Mouse (Mus musculus): ENCODE data around the gene Thsd4.

Thsd4 gene

GRCm38 (mm10) chr9:60456651-60457050 lies 65.2 kb downstream of the Thsd4 start:
- DNase-seq (ENCODE audit: low spot score) = no peak

DNA sequence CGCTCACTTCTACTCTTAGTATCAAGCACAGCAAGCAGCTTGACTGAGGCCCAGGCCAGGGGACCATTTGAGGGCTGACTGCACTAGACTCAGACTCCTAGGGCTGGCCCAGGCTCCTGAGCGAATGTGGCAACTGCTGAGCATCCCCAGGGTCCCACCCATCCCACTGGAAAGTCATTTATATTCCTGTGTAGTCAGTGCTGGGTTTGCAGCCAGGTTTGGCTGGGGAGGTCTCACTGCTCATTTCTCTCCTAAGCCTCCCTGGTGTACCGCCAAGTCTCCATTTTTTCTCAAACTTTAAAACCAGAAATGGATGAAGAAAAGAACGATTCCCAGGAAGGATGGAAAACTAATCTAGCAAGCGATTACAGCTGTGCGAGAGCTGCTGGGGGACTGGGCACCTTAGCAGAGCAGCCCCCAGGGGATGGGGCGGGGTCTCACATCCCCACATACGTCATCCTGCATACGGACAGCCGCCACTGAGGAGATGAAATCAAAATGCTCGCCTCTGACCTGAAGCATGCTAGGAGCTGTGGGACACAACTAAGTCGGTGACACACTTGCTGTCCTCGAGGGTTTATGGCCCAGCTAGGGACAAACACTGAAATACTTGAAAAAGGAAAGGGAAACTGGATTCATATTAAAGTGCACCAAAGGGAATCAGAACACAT lies 67.3 kb downstream of the Thsd4 start:
- DNase-seq (ENCODE audit: low spot score) = no peak

DNA sequence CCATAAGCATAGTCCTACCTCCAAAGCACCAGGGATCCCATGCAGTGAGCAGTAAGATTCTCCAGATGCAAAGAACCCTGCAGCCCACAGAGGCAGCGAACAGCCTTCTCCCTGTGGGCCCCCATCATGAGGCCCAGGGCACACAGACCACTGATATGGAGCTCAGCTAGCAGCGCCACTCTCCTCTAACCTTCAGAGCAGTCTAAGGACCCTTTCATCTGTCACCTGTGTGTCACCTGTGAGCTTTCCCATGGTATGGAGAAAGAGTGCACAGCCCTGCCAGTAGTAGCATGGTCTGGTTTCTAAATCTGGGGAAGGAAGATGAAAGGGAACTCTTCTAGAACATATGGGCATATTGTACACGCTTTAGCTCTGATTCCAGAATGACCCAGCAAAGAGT lies 72.3 kb downstream of the Thsd4 start:
- DNase-seq (ENCODE audit: low spot score) = no peak

GRCm38 (mm10) chr9:60445821-60446220 lies 76.0 kb downstream of the Thsd4 start:
- DNase-seq (ENCODE audit: low spot score) = no peak

DNA sequence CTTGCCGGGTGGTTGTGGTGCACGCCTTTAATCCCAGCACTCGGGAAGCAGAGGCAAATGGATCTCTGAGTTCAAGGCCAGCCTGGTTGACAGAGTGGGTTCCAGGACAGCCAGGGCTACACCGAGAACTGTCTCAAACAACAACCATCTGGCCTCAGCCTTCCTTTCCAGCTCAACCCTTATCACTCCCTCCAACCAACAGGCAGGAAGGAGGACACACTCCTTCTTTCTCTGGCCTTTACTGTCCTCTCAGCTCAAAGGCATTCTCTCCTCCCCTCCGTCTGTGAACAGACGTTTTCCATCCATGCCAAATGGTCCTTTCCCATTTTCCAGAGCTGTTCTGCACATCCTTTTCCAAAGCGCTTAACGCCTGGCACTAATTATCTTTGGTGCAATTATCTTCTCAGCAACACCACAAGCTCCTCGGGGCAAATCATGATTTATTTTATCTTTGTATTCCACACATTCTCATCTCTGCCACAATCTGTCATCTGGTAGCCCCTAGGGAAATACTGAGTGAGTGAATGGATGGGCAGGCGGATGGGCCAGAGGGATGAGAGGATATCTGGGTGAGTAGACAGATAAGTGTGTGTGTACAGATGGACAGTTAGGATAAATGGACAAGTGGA lies 80.5 kb downstream of the Thsd4 start:
- no peak for DNase-seq (ENCODE audit: low spot score)

- DNase-seq (ENCODE audit: low spot score) = no peak
Measured at GRCm38 (mm10) chr9:60440506-60440905, 81.3 kb downstream of the Thsd4 start.

GRCm38 (mm10) chr9:60436246-60436645 lies 85.6 kb downstream of the Thsd4 start:
- no peak for DNase-seq (ENCODE audit: low spot score)

- DNase-seq (ENCODE audit: low spot score) = no peak
Measured at GRCm38 (mm10) chr9:60434093-60434492, 87.8 kb downstream of the Thsd4 start.

DNA sequence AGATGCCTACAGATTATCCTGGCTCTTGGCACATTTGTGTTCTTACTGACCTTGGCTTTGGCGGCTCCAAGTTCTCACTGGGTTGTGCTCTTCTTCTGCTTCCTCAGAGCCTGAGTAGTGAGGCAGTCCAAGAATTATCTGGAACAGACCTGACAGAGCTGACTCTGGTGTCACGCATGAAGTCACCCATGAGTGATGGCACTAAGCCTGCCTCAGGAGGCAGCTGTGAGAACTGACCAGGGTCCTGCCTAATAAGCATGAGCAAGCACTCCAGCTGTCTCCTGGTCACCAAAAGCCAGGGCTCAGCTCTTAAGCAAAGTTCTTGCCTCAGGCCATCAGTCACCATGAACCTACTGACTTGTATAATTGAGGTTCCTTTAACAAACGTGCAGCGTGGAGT lies 89.9 kb downstream of the Thsd4 start:
- DNase-seq (ENCODE audit: low spot score) = no peak

DNA sequence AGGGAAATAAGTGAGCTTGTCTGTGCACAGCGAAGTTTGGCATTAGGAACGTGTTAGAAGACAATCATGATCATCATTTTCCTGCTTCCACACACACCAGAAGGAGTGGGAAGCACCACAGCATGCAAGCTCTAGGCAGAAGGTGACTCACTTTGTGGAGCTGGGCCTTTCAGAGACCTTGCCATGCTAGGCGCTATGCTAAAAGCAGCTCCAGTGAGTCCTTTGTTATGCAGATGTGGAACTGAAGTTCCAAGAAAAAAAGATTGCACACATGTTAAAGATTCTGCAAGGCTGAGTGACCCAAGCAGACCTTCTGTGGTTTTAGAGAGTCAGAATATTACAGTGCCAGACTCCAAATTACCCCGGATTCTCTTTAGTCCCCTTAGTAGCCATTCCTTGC lies 91.8 kb downstream of the Thsd4 start:
- DNase-seq (ENCODE audit: low spot score) = no peak

- no peak for DNase-seq (ENCODE audit: low spot score)
Measured at GRCm38 (mm10) chr9:60414076-60414755, 107.6 kb downstream of the Thsd4 start.

DNA sequence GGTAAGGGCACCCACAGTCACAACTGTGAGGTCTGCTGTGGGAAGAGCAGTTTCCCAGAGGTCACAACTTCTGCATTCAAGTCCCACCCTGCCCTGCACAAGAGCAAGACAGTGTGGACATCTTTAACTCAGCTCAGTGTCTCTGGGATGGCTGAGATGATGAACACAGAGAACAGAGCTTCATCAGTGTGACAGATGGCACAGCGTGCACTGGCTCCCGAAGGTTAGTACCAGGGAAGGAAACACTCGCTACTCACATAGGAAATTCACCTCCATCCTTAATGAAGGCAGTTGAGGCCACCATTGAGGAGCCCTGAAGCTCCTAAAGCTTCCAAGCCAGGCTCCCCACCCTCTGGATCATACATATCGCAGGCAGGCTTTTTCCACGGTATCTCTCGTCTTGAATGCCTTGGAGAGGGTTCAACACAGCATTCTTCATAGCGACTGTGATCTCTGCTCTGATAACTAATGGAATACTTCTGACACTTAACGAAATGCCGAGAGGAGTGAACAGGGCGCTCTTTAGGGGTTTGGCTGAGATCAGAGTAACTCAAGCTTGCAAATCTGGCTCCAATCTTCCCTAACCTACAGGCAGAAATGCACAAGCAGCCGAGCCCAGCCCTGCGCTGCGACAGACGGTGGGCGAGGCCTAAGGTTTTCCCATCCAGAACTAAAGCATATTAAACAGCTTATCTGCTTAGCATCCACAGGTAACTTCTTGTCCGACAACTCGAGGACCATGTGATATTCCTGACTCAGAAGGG lies 110.8 kb downstream of the Thsd4 start:
- DNase-seq (ENCODE audit: low spot score) = no peak

DNA sequence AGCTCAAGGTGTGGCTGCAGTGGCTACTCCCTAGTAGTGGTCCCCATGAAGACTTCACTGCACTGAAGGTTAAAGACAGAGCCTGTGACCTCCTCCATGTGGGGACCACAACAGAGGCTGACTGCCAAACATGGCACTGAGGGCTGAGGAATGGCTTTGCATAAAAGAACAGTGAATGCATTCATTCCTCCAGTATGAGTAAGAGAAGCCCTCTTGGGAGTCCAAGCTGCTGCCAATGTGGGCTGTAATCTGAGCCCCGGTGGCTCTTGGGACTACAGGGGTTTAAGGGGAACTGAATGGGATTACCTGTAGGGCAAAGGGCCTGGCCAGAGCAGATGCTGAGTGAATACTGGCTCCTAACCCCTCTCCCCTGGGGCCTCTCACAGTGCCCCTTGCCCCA lies 114.5 kb downstream of the Thsd4 start:
- DNase-seq (ENCODE audit: low spot score) = no peak

DNA sequence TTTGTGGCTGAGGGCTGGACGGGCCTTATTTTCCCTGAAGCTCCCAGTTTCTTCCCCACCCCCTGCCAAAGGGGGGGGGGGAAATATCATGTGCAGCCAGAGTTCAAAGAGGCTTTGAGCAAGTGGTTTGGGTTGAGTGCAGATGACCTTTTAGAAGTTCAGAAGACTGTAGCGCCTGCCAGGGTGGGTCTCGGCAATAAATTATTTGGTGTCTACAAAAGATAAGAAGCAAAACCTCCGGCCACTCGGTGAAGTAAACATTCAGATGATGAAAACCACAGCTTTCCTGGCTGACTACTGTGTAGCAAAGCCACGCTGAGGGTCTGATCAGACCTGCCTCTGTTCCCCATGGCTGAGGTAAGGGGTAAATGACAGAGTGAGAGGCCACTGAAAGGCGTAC lies 116.1 kb downstream of the Thsd4 start:
- no peak for DNase-seq (ENCODE audit: low spot score)

- no peak for DNase-seq (ENCODE audit: low spot score)
Measured at GRCm38 (mm10) chr9:60402681-60403080, 119.2 kb downstream of the Thsd4 start.

- DNase-seq (ENCODE audit: low spot score) = no peak
Measured at GRCm38 (mm10) chr9:60400001-60400400, 121.8 kb downstream of the Thsd4 start.

GRCm38 (mm10) chr9:60398073-60398472 lies 123.8 kb downstream of the Thsd4 start:
- DNase-seq (ENCODE audit: low spot score) = no peak

- DNase-seq (ENCODE audit: low spot score) = no peak
Measured at GRCm38 (mm10) chr9:60396096-60396495, 125.8 kb downstream of the Thsd4 start.

- DNase-seq (ENCODE audit: low spot score) = no peak
Measured at GRCm38 (mm10) chr9:60392916-60393315, 128.9 kb downstream of the Thsd4 start.

GRCm38 (mm10) chr9:60384751-60385150 lies 137.1 kb downstream of the Thsd4 start:
- DNase-seq (ENCODE audit: low spot score) = no peak

DNA sequence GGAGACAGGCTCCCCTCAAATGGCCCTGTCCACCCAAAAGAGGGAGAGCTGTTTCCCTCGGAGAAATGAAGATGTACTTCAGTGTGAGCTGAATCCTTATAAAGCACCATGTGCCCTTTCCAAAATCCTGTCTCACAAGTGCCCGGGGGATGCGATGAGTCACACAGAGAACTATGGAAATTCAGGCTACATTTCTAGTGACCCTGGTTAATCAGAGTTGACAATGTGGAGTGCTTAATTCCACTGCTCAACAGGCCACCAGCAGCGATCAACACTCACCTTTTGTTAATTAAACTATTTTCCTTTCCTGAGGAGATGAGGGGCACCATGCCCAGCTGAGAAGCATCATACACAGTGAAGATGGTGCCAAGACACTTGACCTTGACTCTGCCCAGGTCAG lies 138.9 kb downstream of the Thsd4 start:
- no peak for DNase-seq (ENCODE audit: low spot score)

DNA sequence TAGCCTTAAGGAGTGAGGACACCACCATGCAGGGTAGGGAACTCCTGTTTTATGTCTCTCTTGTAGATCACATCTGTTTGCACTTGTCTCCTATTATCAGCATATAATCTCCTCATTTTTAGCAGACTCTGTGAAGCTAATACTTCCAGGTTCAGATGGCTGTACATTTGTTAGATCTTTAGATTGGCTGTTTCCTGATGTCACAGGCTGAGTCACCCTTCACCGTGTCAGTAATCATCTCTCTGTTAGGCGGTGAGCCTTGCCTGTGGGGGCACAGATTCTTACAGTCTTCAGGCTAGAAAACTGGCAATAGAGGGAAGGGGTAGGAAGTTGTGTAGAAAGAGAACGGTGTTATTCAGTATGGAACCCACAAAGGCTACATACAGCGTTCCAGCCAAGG lies 139.3 kb downstream of the Thsd4 start:
- DNase-seq (ENCODE audit: low spot score) = no peak

GRCm38 (mm10) chr9:60381010-60381409 lies 140.8 kb downstream of the Thsd4 start:
- no peak for DNase-seq (ENCODE audit: low spot score)
